Mouse (Mus musculus): ENCODE results near the gene Pkm.

DNA sequence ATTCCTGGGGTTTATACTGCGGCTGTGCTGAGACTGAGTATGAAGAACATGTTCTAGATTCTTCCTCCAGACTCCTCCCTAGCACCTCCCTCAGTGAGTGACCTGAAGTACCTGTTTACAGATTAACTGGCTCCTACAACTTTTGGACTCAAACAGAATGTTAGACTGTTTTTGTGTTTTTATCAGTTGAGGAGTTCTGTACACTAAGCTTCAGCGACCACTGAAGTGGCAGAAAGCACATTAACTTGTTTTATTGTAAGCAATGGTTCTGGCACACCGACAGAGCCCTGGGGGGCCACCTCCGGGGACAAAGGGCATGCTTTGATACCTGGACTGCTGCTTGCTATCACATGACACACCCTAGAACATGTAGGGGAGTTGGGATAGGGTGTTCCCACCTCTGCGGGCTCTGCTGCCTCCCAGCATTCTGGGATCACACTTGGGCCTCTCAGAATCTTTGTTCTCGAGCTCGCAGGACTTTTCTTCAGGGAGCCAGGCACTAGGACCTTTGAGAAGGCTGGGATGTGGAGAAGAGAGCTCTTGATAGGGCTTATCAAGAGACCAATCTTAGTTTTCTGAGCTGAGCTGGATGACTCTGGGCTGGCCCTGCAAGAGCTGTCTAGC lies 60.2 kb downstream of the Pkm start:
- no peak for TF ChIP-seq ZC3H11A (IDR thresholded peaks at IDR 0.05; ENCODE audit: low read depth, low read length)
- no peak for TF ChIP-seq POLR2A (IDR thresholded peaks at IDR 0.05; ENCODE audit: control insufficient read depth in 1 of 2, insufficient read depth in 1 of 2, low read depth in 1 of 2, low read length in 2 of 2, poor library complexity in 1 of 2)
- TF ChIP-seq USF1 (IDR thresholded peaks at IDR 0.05; ENCODE audit: low read depth, low read length) = no peak
- TF ChIP-seq MYC (IDR thresholded peaks at IDR 0.05; ENCODE audit: low read depth, low read length) = no peak
- TF ChIP-seq CTCF (IDR thresholded peaks at IDR 0.05 in 2 of 3, conservative IDR thresholded peaks at IDR 0.05 in 1 of 3; ENCODE audit: control insufficient read depth in 1 of 3, insufficient read depth in 1 of 3, low read depth in 2 of 3, low read length in 3 of 3, poor library complexity in 1 of 3, severe bottlenecking in 1 of 3) = no peak

All from MEL (cell line).